Mouse (Mus musculus) heart, postnatal 0 days (tissue): ENCODE results near the gene Trpc7. TPM values are rescaled to one million over a fixed set of nuclear protein-coding genes. Genes with fewer than 3 reads are reported as not detected.

Source experiments
- ATAC-seq: fragments of 200-750 bp; cut with Nextera tagmentation; 2 replicates; pipeline ENCODE4 v1.8.0; 2017; ENCODE audit warnings: low read depth, moderate number of reproducible peaks, moderate library complexity; ENCODE audit not compliant: insufficient read depth
- DNase-seq: peaks from one replicate; pipeline ENCODE4 v3.0.0-alpha.2; 2016; ENCODE audit warnings: low spot score
- H3K27ac ChIP-seq: fragments of 300-500 bp; sonication (generic); 2 replicates; pipeline ENCODE4 v1.5.1; 2014; ENCODE audit warnings: low read depth, mild to moderate bottlenecking
- H3K27me3 ChIP-seq: fragments of 300-500 bp; sonication (generic); 2 replicates; pipeline ENCODE4 v1.6.1; 2014; ENCODE audit warnings: low read length, mixed read lengths; ENCODE audit not compliant: control insufficient read depth, insufficient read depth
- H3K36me3 ChIP-seq: fragments of 300-500 bp; sonication (generic); replicated peaks from 2 replicates; pipeline ENCODE4 v1.6.1; 2014; ENCODE audit warnings: low read length, mixed read lengths; ENCODE audit not compliant: control insufficient read depth, insufficient read depth
- H3K4me1 ChIP-seq: fragments of 300-500 bp; sonication (generic); 2 replicates; pipeline ENCODE4 v1.6.1; 2014; ENCODE audit warnings: antibody characterized with exemption; ENCODE audit not compliant: control insufficient read depth, insufficient read depth
- H3K4me2 ChIP-seq: fragments of 300-500 bp; sonication (generic); 2 replicates; pipeline ENCODE4 v1.6.1; 2014; ENCODE audit warnings: low read depth, mild to moderate bottlenecking, low read length, moderate library complexity
- H3K4me3 ChIP-seq: fragments of 300-500 bp; sonication (generic); 2 replicates; pipeline ENCODE4 v1.5.1; 2014; ENCODE audit warnings: low read depth, low read length
- H3K9ac ChIP-seq: fragments of 300-500 bp; sonication (generic); replicated peaks from 2 replicates; pipeline ENCODE4 v1.6.1; 2014; ENCODE audit warnings: low read depth, low read length, mixed read lengths
- H3K9me3 ChIP-seq: fragments of 300-500 bp; sonication (generic); replicated peaks from 2 replicates; pipeline ENCODE4 v1.6.1; 2016; ENCODE audit warnings: low read length; ENCODE audit not compliant: control insufficient read depth
- CTCF ChIP-seq: IDR thresholded peaks from 2 replicates; pipeline ENCODE4 v1.5.1; 2016; ENCODE audit warnings: antibody characterized with exemption, control low read depth, low read depth
- EP300 ChIP-seq: IDR thresholded peaks from 2 replicates; pipeline ENCODE4 v1.6.1; 2016; ENCODE audit warnings: antibody characterized with exemption, low read depth
- WGBS: fragments of 180-500 bp; shearing (Covaris S2); extraction: QIAGEN DNeasy Blood & Tissue Kit; methylation state at CpG from one replicate; pipeline ENCODE4 v1.1.7; 2014; 5-methylcytosine and 5-hydroxymethylcytosine counted together
- polyA plus RNA-seq: library from polyadenylated mRNA; unstranded; fragments of >200 nt; fragmentation: Nextera tagmentation; extraction: Ambion mirVana; gene quantifications from 2 replicates; pipeline ENCODE4 v1.2.1, GENCODE M21; 2015
- total RNA-seq: library from RNA; depleted of rRNA; stranded (reverse); fragments of >200 nt; gene quantifications from 2 replicates; pipeline ENCODE4 v1.2.3, GENCODE M21; 2014; ENCODE audit warnings: low replicate concordance

Gene Trpc7
- total and polyA plus RNA-seq, 2 experiments from 2014 or later, result not detected

DNA sequence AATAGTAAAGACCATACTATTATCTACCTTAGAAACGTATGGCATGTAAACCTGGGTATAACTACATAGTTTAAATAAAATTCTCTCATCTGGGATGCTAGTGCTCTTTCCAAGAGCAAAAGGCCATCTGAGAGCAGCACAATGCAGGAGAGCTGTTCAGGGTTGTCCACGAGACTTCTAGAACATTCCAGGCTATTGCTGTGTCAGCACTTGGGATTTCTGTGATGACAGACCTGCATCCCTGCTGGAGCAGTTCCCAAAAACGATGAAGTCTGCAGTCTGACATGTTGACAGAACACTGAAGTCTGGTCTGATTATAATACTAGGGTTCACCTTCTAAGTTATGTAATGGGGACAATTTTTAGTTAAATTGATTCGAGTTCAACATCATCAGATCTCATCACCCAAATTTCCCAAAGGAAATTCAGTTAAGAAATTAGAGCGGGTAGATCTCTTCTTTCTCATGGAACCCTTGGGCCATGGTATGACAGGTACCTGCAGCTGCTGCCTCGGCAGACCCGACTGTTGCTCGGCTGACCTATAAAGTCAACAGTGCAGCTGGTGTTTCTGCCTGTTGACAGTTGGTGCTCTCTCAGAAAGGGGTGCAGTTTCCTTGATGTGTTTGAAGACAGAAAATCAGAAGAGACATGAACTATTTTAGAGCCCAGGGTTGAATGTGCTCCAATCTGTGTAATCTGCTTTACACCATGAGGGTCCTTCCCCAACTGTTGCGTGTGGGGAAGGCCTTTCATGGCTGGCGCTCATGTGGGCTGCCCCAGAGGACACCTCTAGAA is 148.9 kb downstream of the Trpc7 start:
- Histone ChIP-seq H3K4me3 (no peak overlapping the region), H3K36me3 (peaks cover 3% of the 10 kb centered on the region; the same call in 1 of the 2 replicates), H3K4me2 (no peak overlapping the region), H3K27me3 (peaks cover 14% of the 10 kb centered on the region), H3K4me1 (no peaks in the 10 kb centered on the region; the same call in 1 of the 2 replicates), H3K27ac (no peak overlapping the region), H3K9me3 (no peaks in the 10 kb centered on the region), H3K9ac (no peak overlapping the region)
- ATAC-seq, result no peak
- WGBS, result 65% methylated on average over 10 of the region's 10 CpGs
- no peak for TF ChIP-seq EP300
- no peak for TF ChIP-seq CTCF
- DNase-seq, result no peak

- no peak for DNase-seq
- Histone ChIP-seq H3K4me1 (no peaks in the 10 kb centered on the region; the same call in 1 of the 2 replicates), H3K9me3 (no peaks in the 10 kb centered on the region), H3K9ac (no peak overlapping the region), H3K36me3 (peaks cover 27% of the 10 kb centered on the region), H3K4me3 (no peak overlapping the region), H3K27ac (no peak overlapping the region), H3K4me2 (no peak overlapping the region), H3K27me3 (no peaks in the 10 kb centered on the region)
- TF ChIP-seq EP300 (no peak), CTCF (no peak)
- WGBS, result 84% methylated on average over 6 of the region's 6 CpGs
- ATAC-seq, result no peak
These were observed 153.4 kb downstream of the Trpc7 start for GRCm38 (mm10) chr13:56742325-56742901.

GRCm38 (mm10) chr13:56741691-56742090 is 154.1 kb downstream of the Trpc7 start:
- Histone ChIP-seq H3K36me3 (peaks cover 34% of the 10 kb centered on the region), H3K27ac (no peak overlapping the region), H3K9me3 (no peaks in the 10 kb centered on the region), H3K4me2 (no peak overlapping the region), H3K27me3 (no peaks in the 10 kb centered on the region), H3K9ac (no peak overlapping the region), H3K4me3 (no peak overlapping the region), H3K4me1 (no peaks in the 10 kb centered on the region)
- DNase-seq, result no peak
- TF ChIP-seq CTCF (no peak), EP300 (no peak)
- ATAC-seq, result no peak
- 86% methylated on average over 7 of the region's 7 CpGs for WGBS

DNA sequence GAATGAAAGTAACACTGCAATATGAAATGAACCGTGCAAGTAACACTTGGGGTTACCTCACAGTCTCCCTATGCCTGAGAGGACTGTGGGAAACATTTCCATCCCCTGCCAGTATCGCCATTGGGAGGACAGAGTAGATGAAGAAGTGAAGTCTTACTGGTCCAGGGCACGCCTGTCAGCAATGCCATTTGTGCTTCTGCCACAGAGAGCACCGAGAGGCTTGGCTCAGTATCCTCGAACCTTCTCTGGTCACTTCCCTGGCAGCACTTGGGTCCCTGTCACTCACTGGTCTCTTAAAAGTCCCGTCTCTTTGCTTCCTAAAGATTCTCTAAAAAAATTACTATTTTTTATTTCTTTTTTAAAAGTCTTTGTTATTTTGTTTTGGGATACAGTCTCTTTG is 155.3 kb downstream of the Trpc7 start:
- H3K4me2 ChIP-seq, result no peak overlapping the region
- H3K4me1 ChIP-seq, result no peaks in the 10 kb centered on the region
- no peak overlapping the region for H3K4me3 ChIP-seq
- H3K9ac ChIP-seq, result no peak overlapping the region
- no peaks in the 10 kb centered on the region for H3K27me3 ChIP-seq
- ATAC-seq (no peak), DNase-seq (no peak)
- TF ChIP-seq EP300, result no peak
- no peak for TF ChIP-seq CTCF
- H3K36me3 ChIP-seq, result peaks cover 36% of the 10 kb centered on the region
- H3K27ac ChIP-seq, result no peak overlapping the region
- 81% methylated on average over 6 of the region's 6 CpGs for WGBS
- H3K9me3 ChIP-seq, result no peaks in the 10 kb centered on the region

DNA sequence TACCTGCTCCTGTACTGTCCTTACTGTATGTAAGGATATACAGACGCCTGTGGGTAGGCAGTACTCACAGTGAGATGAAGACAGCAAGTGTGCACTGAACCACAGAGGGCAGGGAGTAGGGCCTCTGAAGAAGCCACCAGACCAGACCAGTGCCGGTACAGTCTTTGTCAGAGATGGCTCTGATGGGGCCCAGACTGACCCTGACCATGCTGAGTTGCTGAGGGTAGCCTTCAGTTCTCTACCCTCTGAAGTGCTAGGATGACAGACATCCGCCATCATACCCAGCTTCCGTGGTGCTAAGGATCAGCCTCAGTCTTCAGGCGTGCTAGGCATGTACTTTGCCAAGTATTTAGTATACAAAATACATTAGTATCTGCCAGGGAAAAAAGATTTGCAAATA is 156.2 kb downstream of the Trpc7 start:
- no peaks in the 10 kb centered on the region for H3K9me3 ChIP-seq
- H3K36me3 ChIP-seq, result peaks cover 36% of the 10 kb centered on the region
- no peak for DNase-seq

More for the DNA sequence above, 156.2 kb downstream of the Trpc7 start:
- whole genome bisulfite sequencing, result 87% methylated on average over 5 of the region's 5 CpGs
- Histone ChIP-seq H3K4me2 (no peak overlapping the region), H3K27ac (no peak overlapping the region), H3K27me3 (no peaks in the 10 kb centered on the region), H3K9ac (no peak overlapping the region), H3K4me1 (no peaks in the 10 kb centered on the region), H3K4me3 (no peak overlapping the region)
- TF ChIP-seq EP300 (no peak), CTCF (no peak)
- 0 out of 2 replicates have a peak, but pooled peaks have one; percentile 20 for ATAC-seq
